ENCODE assay signal across 15 mouse cellular contexts in the genomic region with DNA sequence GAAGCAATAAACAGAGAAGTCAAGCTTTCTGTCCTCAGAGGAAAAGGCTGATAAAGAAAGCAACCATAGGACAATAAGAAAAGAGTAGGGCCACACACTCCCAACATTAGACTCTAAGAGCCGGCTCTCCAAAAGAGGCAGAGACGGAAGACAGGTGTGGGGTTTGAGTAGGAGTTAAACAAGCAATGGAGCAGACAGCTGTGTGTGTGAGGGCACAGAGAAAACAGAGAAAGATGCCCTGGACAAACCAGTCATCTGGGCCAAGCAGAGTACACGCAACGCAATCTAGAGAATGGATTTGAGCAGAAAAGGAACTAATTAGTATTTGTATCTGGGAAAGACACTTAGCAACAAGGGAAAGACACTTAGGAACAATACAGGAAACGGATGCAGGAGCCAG.
"Had no signal": no experiment of that assay in that cellular context is flagged by ENCODE, and none has a peak within 500 bp of the region (broad histone marks: within the 10 kb centered on the region; RNA-seq: fewer than 3 reads in every experiment).

No protein-coding gene starts in this region.

- H3K9ac ChIP-seq: neural tube, embryonic 15.5 days; stomach, embryonic 15.5 days had no signal

- H3K9me3 ChIP-seq: neural tube, embryonic 15.5 days; stomach, embryonic 15.5 days had no signal

- H3K4me3 ChIP-seq: neural tube, embryonic 15.5 days; stomach, embryonic 15.5 days had no signal

- DNase-seq: retina, postnatal 1 day; right cerebral cortex, adult 18-20 months; right cerebral cortex, postnatal 14 days; right cerebral cortex, postnatal 25 days; right cerebral cortex, postnatal 4 days; spleen, adult 18-20 months; thymus, adult 18-20 months; thymus, adult 2 months; thymus, postnatal 14 days; thymus, postnatal 25 days; thymus, postnatal 36 days; thymus, postnatal 4 days had no signal

- H3K4me2 ChIP-seq: neural tube, embryonic 15.5 days; stomach, embryonic 15.5 days had no signal

- H3K27ac ChIP-seq: neural tube, embryonic 15.5 days; stomach, embryonic 15.5 days; stomach, postnatal 0 days had no signal

- H3K36me3 ChIP-seq: neural tube, embryonic 15.5 days; stomach, embryonic 15.5 days had no signal

- H3K4me1 ChIP-seq: neural tube, embryonic 15.5 days; stomach, embryonic 15.5 days had no signal

- H3K27me3 ChIP-seq: neural tube, embryonic 15.5 days; stomach, embryonic 15.5 days had no signal
